Mouse (Mus musculus): Measurements from ENCODE around the gene Gabrq.

The Gabrq gene

DNA sequence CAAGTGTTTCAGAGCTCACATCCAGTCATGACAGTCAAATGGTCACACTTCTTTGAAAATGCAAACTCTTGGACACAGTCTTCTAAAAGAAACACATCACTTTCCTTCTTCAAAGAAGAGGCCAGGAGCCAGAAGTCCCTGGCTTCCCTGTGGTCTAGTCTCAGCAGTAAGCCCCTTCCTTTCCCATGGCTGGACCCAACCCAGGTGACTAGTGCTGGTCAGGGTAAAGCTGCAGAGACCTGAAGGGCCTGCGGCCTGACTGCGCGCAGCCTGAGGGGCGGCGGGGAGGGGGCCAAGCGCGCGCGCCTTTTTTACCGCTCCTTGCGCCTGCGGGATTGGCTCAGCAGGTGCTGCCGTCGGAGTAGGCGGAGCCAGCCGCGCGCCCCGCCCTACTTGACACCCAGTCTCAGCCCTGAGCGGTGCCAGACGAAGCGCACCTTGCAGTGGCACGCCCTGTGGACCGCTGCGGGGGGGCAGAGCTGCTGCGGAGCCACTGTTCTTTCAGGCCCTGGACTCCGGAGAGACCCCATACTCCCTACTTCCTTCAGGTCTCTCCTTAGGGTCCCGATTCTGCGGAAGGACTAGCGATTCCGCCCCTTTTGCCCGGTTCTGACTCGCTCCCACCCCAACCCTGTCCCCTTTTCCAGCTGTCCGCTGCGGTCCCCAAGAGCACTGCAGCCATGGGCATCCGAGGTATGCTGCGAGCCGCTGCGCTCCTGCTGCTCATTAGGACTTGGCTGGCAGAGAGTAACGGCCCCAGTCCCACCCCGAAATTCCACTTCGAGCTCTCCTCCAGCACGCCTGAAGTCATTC is at the start of gene Gabrq:
Gene Gabrq, plus strand, starts transcription at position 403 of the 813 bp plus-strand sequence.
- no peak for DNase-seq (ENCODE audit: low read depth)

DNA sequence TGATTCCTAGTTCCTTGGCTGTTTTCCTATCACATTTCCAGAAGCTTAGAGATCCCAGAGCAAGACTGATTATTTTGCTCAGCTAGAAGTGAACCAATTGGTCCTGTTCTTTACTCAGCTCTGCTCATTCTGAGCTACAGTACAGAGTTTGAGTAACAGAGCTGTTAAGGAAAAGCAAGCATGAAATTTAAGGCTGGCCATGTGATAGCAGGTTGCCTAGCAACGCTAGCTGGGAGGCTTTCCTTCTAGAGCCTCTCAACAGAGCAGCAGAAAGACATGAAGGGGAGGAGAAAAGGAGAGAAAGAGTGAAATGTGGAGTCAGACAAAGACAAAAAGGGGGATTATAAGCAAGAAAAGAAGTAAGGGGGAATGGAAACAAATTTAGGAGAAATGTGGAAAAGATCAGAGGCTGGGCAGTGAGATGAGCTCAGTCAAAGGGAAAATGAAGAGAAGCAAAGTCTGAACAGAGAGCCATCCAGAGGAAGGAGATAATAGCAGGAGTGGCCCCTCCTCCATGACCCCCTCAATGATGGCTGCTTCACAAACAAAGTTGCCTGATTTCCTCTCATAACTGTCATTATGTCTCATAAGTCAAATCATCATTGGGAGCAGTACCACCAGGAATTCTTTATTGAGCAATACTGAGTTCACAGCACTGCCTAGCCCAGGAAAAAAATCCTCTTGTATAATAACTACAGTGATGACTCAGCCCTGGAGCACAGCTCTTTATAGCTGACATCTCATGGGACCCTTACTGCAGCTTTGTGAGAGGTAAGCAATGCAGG is 36.0 kb upstream of the Gabrq start:
- no peak for DNase-seq (ENCODE audit: low read depth)

DNA sequence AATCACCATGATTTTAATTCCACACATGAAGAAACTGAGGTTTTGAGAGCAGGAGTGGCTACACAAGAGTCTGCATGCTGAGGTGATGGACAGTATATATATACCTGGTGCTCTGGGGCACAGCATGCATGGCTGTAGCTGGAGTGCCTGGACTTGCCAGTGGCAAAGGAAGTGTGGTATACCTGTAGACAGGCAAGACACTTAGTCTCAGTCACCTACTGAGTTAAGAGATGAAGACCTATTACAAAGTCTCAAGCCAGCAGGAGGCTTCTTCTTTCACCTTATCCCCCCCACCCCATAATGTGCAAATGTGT is 35.5 kb upstream of the Gabrq start:
- no peak for DNase-seq (ENCODE audit: low read depth)

DNA sequence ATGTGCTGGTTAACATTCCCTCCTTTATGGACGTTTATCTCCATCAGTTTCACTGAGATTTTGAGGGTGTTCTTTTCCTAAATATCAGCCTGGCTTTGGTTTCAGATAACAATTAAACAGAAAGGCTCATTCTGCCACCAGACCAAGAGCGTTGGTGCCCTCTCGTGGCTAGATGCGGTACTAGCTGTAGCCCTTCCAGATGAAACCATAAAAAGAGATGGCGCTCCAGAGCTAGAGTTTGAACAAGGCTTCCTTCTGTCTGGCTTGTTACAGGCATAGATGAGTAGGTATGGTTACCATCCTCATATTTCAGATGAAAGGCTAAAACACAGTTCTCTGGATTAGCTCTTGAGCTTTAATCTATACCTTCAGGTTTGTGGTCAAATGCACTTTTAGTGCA is 5.4 kb upstream of the Gabrq start:
- peak; percentile 46 for DNase-seq (ENCODE audit: low read depth)

DNA sequence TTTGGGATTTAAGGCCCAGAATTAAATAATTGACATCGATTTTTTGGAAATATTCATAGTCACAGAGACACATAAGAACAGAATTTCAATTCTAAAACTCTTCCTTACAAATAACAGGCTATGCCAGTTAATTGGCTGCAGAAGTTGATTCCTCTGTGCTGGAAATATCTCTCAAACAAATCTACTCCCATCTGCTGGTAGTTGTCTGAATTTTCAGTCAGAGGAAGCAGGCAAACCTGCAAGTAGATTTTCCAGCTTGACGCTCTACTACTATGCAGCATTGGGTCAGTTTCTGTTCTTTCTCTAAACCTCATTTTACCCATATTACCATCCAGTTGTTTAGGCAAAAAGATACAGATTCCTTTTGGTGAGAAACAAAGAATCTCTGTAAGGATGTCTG is 1.7 kb upstream of the Gabrq start:
- DNase-seq (ENCODE audit: low read depth) = no peak

DNA sequence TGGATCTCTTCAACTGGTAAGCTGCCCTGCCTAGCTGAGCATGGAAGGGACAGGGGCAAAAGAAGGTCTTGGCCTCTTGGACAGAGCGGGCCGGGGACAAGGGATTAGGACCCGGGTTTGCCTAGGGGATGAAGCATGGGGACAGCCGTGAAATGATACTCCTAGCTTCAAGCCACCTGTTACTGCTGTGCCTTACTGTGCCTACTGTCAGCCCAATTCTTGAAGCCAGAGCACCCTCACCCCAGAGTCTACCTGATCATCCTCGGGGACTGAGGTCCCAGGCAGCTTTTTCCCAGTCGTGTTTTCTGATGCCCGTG is 569 bp downstream of the Gabrq start:
- DNase-seq (ENCODE audit: low read depth) = no peak
